ENCODE assay signal across 10 mouse cellular contexts in the genomic region with DNA sequence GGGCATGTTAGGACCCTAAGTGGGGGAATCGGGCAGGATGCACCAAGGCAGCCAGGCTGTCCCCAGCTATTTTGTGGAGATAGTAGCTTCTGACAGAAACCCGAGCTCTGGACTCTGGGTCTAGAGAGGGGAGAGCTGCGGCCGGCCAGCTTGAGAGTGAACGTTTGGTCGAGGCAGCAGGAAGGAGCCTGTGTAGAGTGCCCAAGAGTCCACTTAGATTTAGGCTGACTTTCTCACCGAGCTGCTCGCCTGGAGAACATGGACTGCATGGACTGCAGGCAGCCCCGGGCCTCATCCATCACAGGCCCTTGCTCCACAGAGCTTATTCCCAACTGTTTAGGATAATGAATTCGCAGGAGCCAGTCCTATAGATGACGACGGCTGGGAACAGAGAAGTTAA. TPM values are rescaled to one million over a fixed set of nuclear protein-coding genes. Genes with fewer than 3 reads are reported as not detected.
DNase-seq lines count a peak whose midpoint lies in the region; ATAC-seq and TF ChIP-seq lines count a peak whose summit lies in the region.
"Had no signal": no experiment of that assay in that cellular context is flagged by ENCODE, and none has a peak within 500 bp of the region (broad histone marks: within the 10 kb centered on the region; RNA-seq: fewer than 3 reads in every experiment).

No protein-coding gene starts in this region.

- no peak for TF ChIP-seq POLR2A in lung, adult 2 months (IDR thresholded peaks at IDR 0.05; ENCODE audit: borderline replicate concordance, extremely low read depth, low read depth, low read length)

- no peaks in the 10 kb centered on the region for H3K9me3 ChIP-seq in lung, embryonic 14.5 days (ENCODE audit: low read depth, low read length)
- no peaks in the 10 kb centered on the region for H3K9me3 ChIP-seq in limb, embryonic 10.5 days (replicated peaks)
- no peaks in the 10 kb centered on the region for H3K9me3 ChIP-seq in stomach, embryonic 15.5 days

- H3K4me2 ChIP-seq in lung, embryonic 14.5 days: no peak overlapping the region
- no peak overlapping the region for H3K4me2 ChIP-seq in stomach, embryonic 15.5 days

- intact Hi-C loops in gastrocnemius, adult 2 months (cut with DNase I): no loop called here

- H3K36me3 ChIP-seq in lung, embryonic 14.5 days (ENCODE audit: insufficient read depth): 0 out of 2 replicates have a peak, but pooled peaks cover 11% of the 10 kb centered on the region
- H3K36me3 ChIP-seq in limb, embryonic 10.5 days: peaks cover 22% of the 10 kb centered on the region
- H3K36me3 ChIP-seq in stomach, embryonic 15.5 days: 0 out of 2 replicates have a peak, but pooled peaks cover 5% of the 10 kb centered on the region

- H3K4me3 ChIP-seq in gastrocnemius, adult 2 months: peak overlapping the region; percentile 43; the same call in 1 of the 2 replicates
- H3K4me3 ChIP-seq in lung, embryonic 14.5 days (ENCODE audit: low read depth, low read length): no peak overlapping the region
- no peak overlapping the region for H3K4me3 ChIP-seq in lung, adult 2 months (replicated peaks; ENCODE audit: extremely low read depth, low read depth, low read length)
- H3K4me3 ChIP-seq in limb, embryonic 10.5 days: peak overlapping the region; percentile 44
- H3K4me3 ChIP-seq in stomach, embryonic 15.5 days (replicated peaks): no peak overlapping the region

- no peaks in the 10 kb centered on the region for H3K27me3 ChIP-seq in lung, embryonic 14.5 days (ENCODE audit: insufficient read depth, low read length)
- no peaks in the 10 kb centered on the region for H3K27me3 ChIP-seq in limb, embryonic 10.5 days (ENCODE audit: low read depth, poor library complexity, severe bottlenecking)
- H3K27me3 ChIP-seq in stomach, embryonic 15.5 days (replicated peaks): no peaks in the 10 kb centered on the region

- H3K27ac ChIP-seq in gastrocnemius, adult 2 months: peak overlapping the region; percentile 85
- H3K27ac ChIP-seq in lung, embryonic 14.5 days (ENCODE audit: low read depth): peak overlapping the region; percentile 36; the same call in 1 of the 2 replicates
- peak overlapping the region; percentile 83 for H3K27ac ChIP-seq in limb, embryonic 10.5 days
- peak overlapping the region; percentile 32; the same call in 1 of the 2 replicates for H3K27ac ChIP-seq in stomach, embryonic 15.5 days

- H3K4me1 ChIP-seq in lung, embryonic 14.5 days (ENCODE audit: insufficient read depth): peaks cover 31% of the 10 kb centered on the region
- H3K4me1 ChIP-seq in lung, adult 2 months (ENCODE audit: control insufficient read depth, insufficient read depth, low read length): peaks cover 14% of the 10 kb centered on the region
- peaks cover 100% of the 10 kb centered on the region for H3K4me1 ChIP-seq in limb, embryonic 10.5 days
- H3K4me1 ChIP-seq in stomach, embryonic 15.5 days: peaks cover 64% of the 10 kb centered on the region

- H3K9ac ChIP-seq in lung, embryonic 14.5 days: no peak overlapping the region
- no peak overlapping the region for H3K9ac ChIP-seq in stomach, embryonic 15.5 days

- DNase-seq in gastrocnemius, adult 2 months: no peak
- no peak for DNase-seq in gastrocnemius, adult 18-20 months (ENCODE audit: low spot score)
- DNase-seq in lung, embryonic 14.5 days: no peak
- no peak for DNase-seq in lung, adult 2 months
- no peak for DNase-seq in limb, embryonic 10.5 days (ENCODE audit: low spot score)
- no peak for DNase-seq in right cerebral cortex, postnatal 4 days
- no peak for DNase-seq in spleen, postnatal 10 days (ENCODE audit: low spot score in 2 of 2)
- DNase-seq: gastrocnemius, postnatal 36 days; layer of hippocampus, postnatal 36 days had no signal

- WGBS in lung, embryonic 14.5 days: 31% methylated on average over 12 of the region's 12 CpGs
- WGBS in lung, adult 2 months: 57% methylated on average over 12 of the region's 12 CpGs
- WGBS in limb, embryonic 10.5 days: 9% methylated on average over 12 of the region's 12 CpGs
- 36% methylated on average over 12 of the region's 12 CpGs for WGBS in stomach, embryonic 15.5 days

- TF ChIP-seq CTCF in gastrocnemius, adult 2 months (IDR thresholded peaks at IDR 0.05): no peak
- TF ChIP-seq CTCF in lung, embryonic 14.5 days (IDR thresholded peaks at IDR 0.05; ENCODE audit: low read depth): no peak
- no peak for TF ChIP-seq CTCF in lung, adult 2 months (IDR thresholded peaks at IDR 0.05; ENCODE audit: insufficient read depth, low read length)

- ATAC-seq in lung, embryonic 14.5 days (ENCODE audit: insufficient read depth): no peak
- ATAC-seq in stomach, embryonic 15.5 days (ENCODE audit: insufficient read depth, low FRiP score, low read depth): no peak

RNA-seq across cellular contexts. Expression of a gene that starts 38.7 kb away (rescaled TPM):
- under 1 TPM; 0.36 to 0.67 TPM for total RNA-seq in gastrocnemius, adult 2 months (2021)
- total RNA-seq in gastrocnemius, adult 18-20 months (2021): under 1 TPM in 1 of 2 experiments, not detected in 1; 0.80 TPM
- polyA plus RNA-seq in lung, embryonic 14.5 days (2014; fragmentation: Nextera tagmentation; extraction: Ambion mirVana): 131 and 139 TPM in 2 replicates
- polyA plus RNA-seq in lung, adult 2 months (2012; rRNA removed): 4.4 and 4.5 TPM in 2 replicates
- 153 and 167 TPM in 2 replicates for polyA plus RNA-seq in limb, embryonic 10.5 days (2016; fragmentation: Nextera tagmentation; extraction: Ambion mirVana)
- polyA plus RNA-seq in stomach, embryonic 15.5 days (2015; fragmentation: Nextera tagmentation; extraction: Ambion mirVana): 88.1 and 94.7 TPM in 2 replicates

Comparison
In these comparisons a context has a peak if more than half of its experiments do, and no peak if none do; other contexts are left out.
1. RNA of a gene that starts 38.7 kb away (polyA plus RNA-seq): 153 to 167 TPM in limb, embryonic 10.5 days, 131 to 139 TPM in lung, embryonic 14.5 days and 88.1 to 94.7 TPM in stomach, embryonic 15.5 days; 4.4 to 4.5 TPM in lung, adult 2 months; every median in the first group is over 10 times any median in the second.
2. H3K27ac ChIP-seq: peak in every context shown above with its lines; median percentile 85 in gastrocnemius, adult 2 months; 83 in limb, embryonic 10.5 days; 36 in lung, embryonic 14.5 days; 32 in stomach, embryonic 15.5 days.
3. H3K4me3 ChIP-seq: peak in gastrocnemius, adult 2 months (single experiment) and limb, embryonic 10.5 days (single experiment); none in lung, embryonic 14.5 days (single experiment), lung, adult 2 months (single experiment) and stomach, embryonic 15.5 days (single experiment).